Mouse (Mus musculus) spleen, adult 2 months (tissue): ENCODE data around the gene Gpr35. TPM values are rescaled to one million over a fixed set of nuclear protein-coding genes. Genes with fewer than 3 reads are reported as not detected.

Experiments used
- DNase-seq, 2 experiments: peaks; one replicate each; pipeline versions ENCODE4 v3.0.0 to v3.0.0-alpha.2; 2012 to 2021; ENCODE audit warnings: low spot score in 2 of 2, low read depth in 1 of 2
- H3K27ac ChIP-seq: fragments of 200-500 bp; 2 replicates; pipeline ENCODE4 v1.5.1; 2012; ENCODE audit warnings: low read length, inconsistent platforms; ENCODE audit not compliant: insufficient read depth
- H3K27me3 ChIP-seq: fragments of 200-500 bp; 2 replicates; pipeline ENCODE4 v1.6.1; 2012; ENCODE audit warnings: mild to moderate bottlenecking, moderate library complexity, low read length, inconsistent platforms; ENCODE audit not compliant: control insufficient read depth, insufficient read depth
- H3K36me3 ChIP-seq: fragments of 200-500 bp; 2 replicates; pipeline ENCODE4 v1.6.1; 2012; ENCODE audit warnings: mild to moderate bottlenecking, low read length, inconsistent platforms; ENCODE audit not compliant: control insufficient read depth, insufficient read depth
- H3K4me1 ChIP-seq: fragments of 200-500 bp; 2 replicates; pipeline ENCODE4 v1.6.1; 2011; ENCODE audit warnings: inconsistent platforms; ENCODE audit not compliant: control insufficient read depth, insufficient read depth, insufficient read length
- H3K4me3 ChIP-seq: fragments of 200-500 bp; 2 replicates; pipeline ENCODE4 v1.5.1; 2011; ENCODE audit warnings: mild to moderate bottlenecking, inconsistent platforms; ENCODE audit not compliant: insufficient read depth, insufficient read length; ENCODE audit errors: extremely low read depth
- CTCF ChIP-seq: fragments of 200-500 bp; IDR thresholded peaks from 2 replicates; pipeline ENCODE4 v1.5.1; 2011; ENCODE audit warnings: mild to moderate bottlenecking, inconsistent platforms; ENCODE audit not compliant: insufficient read depth, insufficient read length, insufficient replicate concordance; ENCODE audit errors: extremely low read depth
- POLR2A ChIP-seq: fragments of 200-500 bp; IDR thresholded peaks from 2 replicates; pipeline ENCODE4 v1.6.1; 2011; ENCODE audit warnings: low read depth, low read length, inconsistent platforms
- WGBS: fragments of 180-500 bp; shearing (Covaris S2); methylation state at CpG from one replicate; pipeline ENCODE4 v1.1.7; 2018; 5-methylcytosine and 5-hydroxymethylcytosine counted together
- polyA plus RNA-seq: library from polyadenylated mRNA; depleted of rRNA; stranded (reverse); fragments of >200 nt; gene quantifications from 2 replicates; pipeline ENCODE4 v1.2.3, GENCODE M21; 2012; rRNA removed

The Gpr35 gene
- polyA plus RNA-seq = 19.1 and 20.7 TPM in 2 replicates

- TF ChIP-seq CTCF (no peak), POLR2A (no peak)
- Histone ChIP-seq H3K4me1 (no peaks in the 10 kb centered on the region), H3K36me3 (peaks cover 4% of the 10 kb centered on the region; the same call in 1 of the 2 replicates), H3K27ac (no peak within 1 kb of the TSS), H3K27me3 (no peaks in the 10 kb centered on the region), H3K4me3 (no peak within 1 kb of the TSS)
- 71% methylated on average over 5 of the region's 5 CpGs for WGBS
- DNase-seq = no peak
Observed at GRCm38 (mm10) chr1:92950607-92951006, at the start of gene Gpr35. Gene Gpr35, plus strand, starts transcription at chr1:92950865.

- WGBS = 18% methylated on average over 15 of the region's 15 CpGs
- Histone ChIP-seq H3K4me3 (no peak within 1 kb of the TSS), H3K27me3 (no peaks in the 10 kb centered on the region), H3K27ac (no peak within 1 kb of the TSS), H3K36me3 (no peaks in the 10 kb centered on the region), H3K4me1 (peaks cover 3% of the 10 kb centered on the region; the same call in 1 of the 2 replicates)
- no peak for TF ChIP-seq POLR2A
- TF ChIP-seq CTCF = no peak
- DNase-seq = no peak
Observed at GRCm38 (mm10) chr1:92902786-92903185, 47.9 kb upstream of the Gpr35 start, which contains the start of gene Ankmy1. Gene Ankmy1, minus strand, starts transcription at chr1:92902906.

GRCm38 (mm10) chr1:92903627-92904026 is 47.0 kb upstream of the Gpr35 start:
- H3K4me1 ChIP-seq = peaks cover 6% of the 10 kb centered on the region; the same call in 1 of the 2 replicates
- H3K27ac ChIP-seq = no peak overlapping the region
- no peak for DNase-seq
- H3K36me3 ChIP-seq = no peaks in the 10 kb centered on the region
- TF ChIP-seq CTCF = no peak
- TF ChIP-seq POLR2A = no peak
- H3K27me3 ChIP-seq = no peaks in the 10 kb centered on the region
- 82% methylated on average over 4 of the region's 4 CpGs for WGBS
- no peak overlapping the region for H3K4me3 ChIP-seq

GRCm38 (mm10) chr1:92905703-92906310 is 44.9 kb upstream of the Gpr35 start:
- DNase-seq = no peak
- Histone ChIP-seq H3K36me3 (no peaks in the 10 kb centered on the region), H3K27me3 (no peaks in the 10 kb centered on the region), H3K4me3 (no peak overlapping the region), H3K4me1 (peaks cover 13% of the 10 kb centered on the region; the same call in 1 of the 2 replicates), H3K27ac (no peak overlapping the region)
- 88% methylated on average over 2 of the region's 2 CpGs for WGBS
- TF ChIP-seq POLR2A (no peak), CTCF (no peak)

GRCm38 (mm10) chr1:92906779-92907631 is 43.7 kb upstream of the Gpr35 start, which contains the start of gene Dusp28:
Gene Dusp28, plus strand, starts transcription at chr1:92906981.
- Histone ChIP-seq H3K27ac (peak within 1 kb of the TSS; percentile 96), H3K36me3 (no peaks in the 10 kb centered on the region), H3K4me1 (peaks cover 17% of the 10 kb centered on the region), H3K27me3 (no peaks in the 10 kb centered on the region), H3K4me3 (peak within 1 kb of the TSS; percentile 95)
- WGBS = under 1% methylated on average over 78 of the region's 81 CpGs
- TF ChIP-seq CTCF (peak; percentile 50; the same call in 1 of the 2 replicates), POLR2A (peak; percentile 81)
- DNase-seq = peak; percentile 74 to 83

- H3K36me3 ChIP-seq = no peaks in the 10 kb centered on the region
- WGBS = 54% methylated on average over 20 of the region's 20 CpGs
- no peak for DNase-seq
- peak overlapping the region; percentile 83 for H3K27ac ChIP-seq
- H3K4me1 ChIP-seq = peaks cover 20% of the 10 kb centered on the region
- TF ChIP-seq CTCF = no peak
- no peak for TF ChIP-seq POLR2A
- peak overlapping the region; percentile 95 for H3K4me3 ChIP-seq
- H3K27me3 ChIP-seq = no peaks in the 10 kb centered on the region
Observed at GRCm38 (mm10) chr1:92907632-92908360, 42.9 kb upstream of the Gpr35 start.
